Mouse (Mus musculus) forebrain, embryonic 10.5 days (tissue): ENCODE results near the gene Rpl27a. TPM values are rescaled to one million over a fixed set of nuclear protein-coding genes. Genes with fewer than 3 reads are reported as not detected.

Source experiments
- DNase-seq: peaks from one replicate; pipeline ENCODE4 v3.0.0-alpha.2; 2017; ENCODE audit warnings: low spot score; ENCODE audit errors: extremely low spot score
- H3K27ac ChIP-seq: fragments of 300-500 bp; sonication (generic); 2 replicates; pipeline ENCODE4 v1.5.1; 2016; ENCODE audit warnings: mild to moderate bottlenecking
- H3K27me3 ChIP-seq: fragments of 300-500 bp; sonication (generic); 2 replicates; pipeline ENCODE4 v1.6.1; 2016; ENCODE audit warnings: mild to moderate bottlenecking; ENCODE audit not compliant: poor library complexity, severe bottlenecking
- H3K36me3 ChIP-seq: fragments of 300-500 bp; sonication (generic); replicated peaks from 2 replicates; pipeline ENCODE4 v1.6.1; 2016; ENCODE audit warnings: mild to moderate bottlenecking, moderate library complexity
- H3K4me1 ChIP-seq: fragments of 300-500 bp; sonication (generic); 2 replicates; pipeline ENCODE4 v1.6.1; 2016
- H3K4me3 ChIP-seq: fragments of 300-500 bp; sonication (generic); 2 replicates; pipeline ENCODE4 v1.5.1; 2016; ENCODE audit warnings: mild to moderate bottlenecking, moderate library complexity
- H3K9me3 ChIP-seq: fragments of 300-500 bp; sonication (generic); 2 replicates; pipeline ENCODE4 v1.6.1; 2016; ENCODE audit warnings: mild to moderate bottlenecking, moderate library complexity
- WGBS: fragments of 180-500 bp; shearing (Covaris S2); methylation state at CpG from one replicate; pipeline ENCODE4 v1.1.7; 2016; 5-methylcytosine and 5-hydroxymethylcytosine counted together
- polyA plus RNA-seq: library from polyadenylated mRNA; unstranded; fragments of >200 nt; fragmentation: Nextera tagmentation; extraction: Ambion mirVana; gene quantifications from 2 replicates; pipeline ENCODE4 v1.2.1, GENCODE M21; 2016

Rpl27a gene
- polyA plus RNA-seq, 1 experiment from 2014 or later, result 133 TPM

DNA sequence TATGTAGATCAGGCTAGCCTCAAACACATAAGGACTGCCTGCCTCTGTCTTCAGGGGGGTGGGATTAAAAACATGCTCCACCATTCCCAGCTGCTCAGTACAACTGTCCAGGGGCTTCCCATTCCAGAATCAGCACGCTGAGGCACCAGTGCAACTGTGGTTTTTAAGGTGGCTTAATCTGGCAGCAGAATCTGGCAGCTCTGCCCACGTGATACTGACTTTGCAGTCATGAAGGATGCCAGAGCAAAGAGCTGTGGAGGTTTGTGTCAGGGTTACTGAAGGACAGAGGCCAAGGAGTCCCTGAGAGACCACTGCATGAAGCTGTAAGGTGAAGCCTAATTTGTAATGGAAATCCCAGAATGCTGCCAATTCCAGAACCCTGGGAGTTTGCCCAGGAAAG lies 8.1 kb upstream of the Rpl27a start:
- no peaks in the 10 kb centered on the region for H3K27me3 ChIP-seq
- H3K4me1 ChIP-seq, result peaks cover 20% of the 10 kb centered on the region
- no peaks in the 10 kb centered on the region for H3K9me3 ChIP-seq
- no peak overlapping the region for H3K4me3 ChIP-seq
- H3K27ac ChIP-seq, result no peak overlapping the region
- WGBS, result 70% methylated on average over 2 of the region's 2 CpGs
- no peak for DNase-seq
- H3K36me3 ChIP-seq, result no peaks in the 10 kb centered on the region

GRCm38 (mm10) chr7:109511838-109512237 lies 7.1 kb upstream of the Rpl27a start:
- no peaks in the 10 kb centered on the region for H3K9me3 ChIP-seq
- no peaks in the 10 kb centered on the region for H3K27me3 ChIP-seq
- no peaks in the 10 kb centered on the region for H3K36me3 ChIP-seq
- WGBS, result 88% methylated on average over 3 of the region's 3 CpGs
- peaks cover 13% of the 10 kb centered on the region for H3K4me1 ChIP-seq
- H3K4me3 ChIP-seq, result no peak overlapping the region
- DNase-seq, result no peak
- H3K27ac ChIP-seq, result no peak overlapping the region

GRCm38 (mm10) chr7:109516500-109516899 lies 2.4 kb upstream of the Rpl27a start:
- peaks cover 29% of the 10 kb centered on the region for H3K4me1 ChIP-seq
- no peaks in the 10 kb centered on the region for H3K9me3 ChIP-seq
- no peak overlapping the region for H3K4me3 ChIP-seq
- H3K27me3 ChIP-seq, result no peaks in the 10 kb centered on the region
- no peak for DNase-seq
- H3K36me3 ChIP-seq, result peaks cover 18% of the 10 kb centered on the region
- no peak overlapping the region for H3K27ac ChIP-seq
- WGBS, result 88% methylated on average over 3 of the region's 3 CpGs

DNA sequence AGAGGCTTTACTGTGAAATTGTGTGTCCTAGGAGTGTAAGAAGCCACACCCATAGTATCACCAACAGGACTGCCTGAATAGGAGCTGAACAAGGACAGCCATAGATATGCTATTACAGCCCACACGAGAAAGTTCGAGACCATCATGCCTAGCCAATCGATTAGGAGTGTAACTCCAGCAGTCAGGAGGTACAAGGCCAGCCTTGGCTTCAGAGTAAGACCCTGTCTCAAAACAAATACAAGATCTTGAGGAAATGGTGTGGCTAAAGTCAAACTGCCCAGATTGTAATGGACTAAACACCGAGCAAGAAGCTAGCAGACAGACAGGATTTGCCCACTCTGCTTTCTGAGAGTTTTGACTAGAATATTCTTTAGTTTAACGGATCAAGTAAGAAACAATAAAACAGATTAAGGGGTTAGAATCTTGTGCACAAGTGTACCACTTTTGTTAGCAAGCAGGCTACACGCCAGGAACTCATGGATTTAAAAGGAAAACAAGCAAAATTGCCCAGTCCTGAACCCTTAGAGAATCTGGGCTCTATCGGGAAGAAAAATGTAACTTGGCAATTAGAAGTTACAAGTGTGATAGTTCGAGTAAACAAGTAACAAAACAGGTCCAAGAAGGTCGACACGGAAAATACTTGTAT lies 788 bp upstream of the Rpl27a start:
- DNase-seq, result no peak
- Histone ChIP-seq H3K27ac (peak overlapping the region; percentile 98), H3K27me3 (no peaks in the 10 kb centered on the region), H3K9me3 (no peaks in the 10 kb centered on the region), H3K4me3 (peak overlapping the region; percentile 98), H3K4me1 (peaks cover 37% of the 10 kb centered on the region), H3K36me3 (peaks cover 35% of the 10 kb centered on the region)
- 23% methylated on average over 10 of the region's 10 CpGs for WGBS

- peak overlapping the region; percentile 98 for H3K27ac ChIP-seq
- H3K36me3 ChIP-seq, result peaks cover 52% of the 10 kb centered on the region
- WGBS, result 8% methylated on average over 10 of the region's 10 CpGs
- H3K9me3 ChIP-seq, result no peaks in the 10 kb centered on the region
- peak overlapping the region; percentile 98 for H3K4me3 ChIP-seq
- H3K4me1 ChIP-seq, result peaks cover 37% of the 10 kb centered on the region
- no peaks in the 10 kb centered on the region for H3K27me3 ChIP-seq
- no peak for DNase-seq
These were observed 989 bp downstream of the Rpl27a start for GRCm38 (mm10) chr7:109519936-109520335.

- WGBS, result 81% methylated on average over 5 of the region's 5 CpGs
- peaks cover 73% of the 10 kb centered on the region for H3K36me3 ChIP-seq
These were observed 3.1 kb downstream of the Rpl27a start for GRCm38 (mm10) chr7:109522084-109522483.

DNA sequence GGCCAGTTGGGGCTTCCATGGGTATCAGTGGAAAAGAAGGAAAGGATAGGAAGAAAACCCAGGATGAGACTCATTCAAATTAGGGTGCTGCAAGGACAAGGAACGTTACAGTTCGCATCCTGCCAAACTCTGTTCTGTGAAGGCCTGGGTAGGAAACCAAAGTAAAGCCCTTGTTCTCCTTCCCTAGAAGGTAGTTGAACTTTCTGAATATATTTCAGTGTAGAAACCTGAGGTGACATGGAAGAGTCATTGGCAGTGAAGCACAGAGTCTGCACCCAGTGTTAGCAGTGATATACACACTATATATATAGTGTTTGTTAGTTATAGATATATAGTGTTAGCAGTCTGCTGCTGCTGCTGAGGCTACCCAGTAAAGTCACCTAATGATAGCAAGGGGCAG lies 4.4 kb downstream of the Rpl27a start:
- Histone ChIP-seq H3K4me3 (no peak overlapping the region), H3K9me3 (no peaks in the 10 kb centered on the region), H3K36me3 (peaks cover 84% of the 10 kb centered on the region), H3K4me1 (peaks cover 26% of the 10 kb centered on the region), H3K27ac (no peak overlapping the region), H3K27me3 (no peaks in the 10 kb centered on the region)
- WGBS, result 68% methylated on average over 2 of the region's 2 CpGs
- DNase-seq, result no peak

More at GRCm38 (mm10) chr7:109522084-109522483, 3.1 kb downstream of the Rpl27a start:
- H3K27ac ChIP-seq, result no peak overlapping the region
- no peak overlapping the region for H3K4me3 ChIP-seq
- peaks cover 37% of the 10 kb centered on the region for H3K4me1 ChIP-seq
- no peak for DNase-seq
- no peaks in the 10 kb centered on the region for H3K9me3 ChIP-seq
- H3K27me3 ChIP-seq, result no peaks in the 10 kb centered on the region

DNA sequence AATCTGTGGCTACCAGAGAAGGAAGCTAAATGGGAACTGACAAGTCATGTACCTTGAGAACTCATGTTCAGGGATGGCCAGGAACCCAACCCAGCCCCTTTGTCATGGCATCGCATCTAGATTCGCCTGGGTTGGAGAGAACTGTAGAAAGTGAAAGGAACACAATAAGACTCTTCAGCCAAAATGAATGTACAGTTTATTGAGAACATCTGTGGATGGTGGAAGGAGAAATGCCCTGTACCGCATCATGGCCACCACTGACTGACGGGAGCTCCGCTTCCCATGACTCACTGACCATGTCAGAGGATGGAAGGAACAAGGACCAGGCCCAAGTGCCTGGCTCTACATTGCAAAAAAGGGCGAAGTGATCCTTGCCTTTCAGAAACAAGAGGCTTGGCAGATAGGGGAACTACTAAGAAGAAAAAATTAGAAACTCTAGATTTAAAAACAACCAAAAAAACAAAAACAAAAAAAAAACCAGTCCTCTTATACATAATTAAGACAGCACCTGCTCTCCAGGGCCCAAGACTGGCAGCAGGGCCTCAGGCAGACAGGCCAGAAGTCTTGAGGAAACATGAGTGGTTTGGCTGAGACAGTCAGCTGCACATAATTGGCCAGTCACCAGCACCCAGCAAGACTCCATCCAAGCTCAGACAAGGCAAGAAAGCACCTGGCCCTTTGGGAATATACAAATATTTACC lies 4.9 kb downstream of the Rpl27a start:
- 70% methylated on average over 6 of the region's 6 CpGs for WGBS
- Histone ChIP-seq H3K36me3 (peaks cover 84% of the 10 kb centered on the region), H3K4me1 (peaks cover 25% of the 10 kb centered on the region), H3K4me3 (no peak overlapping the region), H3K27me3 (no peaks in the 10 kb centered on the region), H3K9me3 (no peaks in the 10 kb centered on the region), H3K27ac (no peak overlapping the region)
- DNase-seq, result no peak

- H3K27ac ChIP-seq, result no peak overlapping the region
- H3K4me3 ChIP-seq, result no peak overlapping the region
- H3K9me3 ChIP-seq, result no peaks in the 10 kb centered on the region
- no peaks in the 10 kb centered on the region for H3K27me3 ChIP-seq
- DNase-seq, result no peak
- H3K4me1 ChIP-seq, result peaks cover 25% of the 10 kb centered on the region
- H3K36me3 ChIP-seq, result peaks cover 87% of the 10 kb centered on the region
These were observed 5.4 kb downstream of the Rpl27a start for GRCm38 (mm10) chr7:109524442-109524744.

- peaks cover 87% of the 10 kb centered on the region for H3K36me3 ChIP-seq
- H3K9me3 ChIP-seq, result no peaks in the 10 kb centered on the region
These were observed 5.8 kb downstream of the Rpl27a start for GRCm38 (mm10) chr7:109524763-109525162.

GRCm38 (mm10) chr7:109525740-109526663 lies 7.1 kb downstream of the Rpl27a start:
- no peak for DNase-seq
- 82% methylated on average over 16 of the region's 16 CpGs for WGBS
- no peak overlapping the region for H3K27ac ChIP-seq
- H3K9me3 ChIP-seq, result no peaks in the 10 kb centered on the region
- no peak overlapping the region for H3K4me3 ChIP-seq
- H3K36me3 ChIP-seq, result peaks cover 87% of the 10 kb centered on the region
- H3K27me3 ChIP-seq, result no peaks in the 10 kb centered on the region
- H3K4me1 ChIP-seq, result peaks cover 13% of the 10 kb centered on the region

More at GRCm38 (mm10) chr7:109524763-109525162, 5.8 kb downstream of the Rpl27a start:
- H3K4me3 ChIP-seq, result no peak overlapping the region
- H3K4me1 ChIP-seq, result peaks cover 25% of the 10 kb centered on the region
- no peak for DNase-seq
- WGBS, result 85% methylated on average over 3 of the region's 3 CpGs
- H3K27me3 ChIP-seq, result no peaks in the 10 kb centered on the region
- no peak overlapping the region for H3K27ac ChIP-seq

DNA sequence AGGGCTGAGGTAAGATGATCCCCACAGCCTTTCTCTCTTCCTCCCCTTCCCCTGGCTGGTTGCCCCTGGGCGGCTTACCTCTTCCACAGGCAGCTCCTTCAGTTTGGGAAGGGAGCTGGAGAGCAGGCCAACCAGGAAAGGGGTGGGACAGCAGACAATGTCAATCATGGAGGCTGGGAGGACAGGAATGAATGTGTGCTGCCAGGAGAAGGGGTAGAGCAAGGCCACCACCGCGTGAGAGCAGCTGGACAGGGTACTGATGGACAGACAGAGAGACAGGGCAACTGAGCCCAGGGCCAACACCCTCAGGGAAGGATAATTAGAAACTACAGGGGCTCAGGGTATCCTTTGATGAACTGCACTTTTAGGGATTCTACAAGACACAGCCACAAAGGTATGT lies 8.6 kb downstream of the Rpl27a start:
- H3K27ac ChIP-seq, result 0 out of 2 replicates have a peak overlapping the region, but pooled peaks have one; percentile 15
- no peaks in the 10 kb centered on the region for H3K9me3 ChIP-seq
- WGBS, result 73% methylated on average over 3 of the region's 3 CpGs
- no peak for DNase-seq
- no peak overlapping the region for H3K4me3 ChIP-seq
- H3K4me1 ChIP-seq, result no peaks in the 10 kb centered on the region; the same call in 1 of the 2 replicates
- H3K36me3 ChIP-seq, result peaks cover 87% of the 10 kb centered on the region
- H3K27me3 ChIP-seq, result no peaks in the 10 kb centered on the region
